Mouse (Mus musculus) natural killer cell, adult 2 months (primary cell): ENCODE data around the gene Tchp.

Experiments
- DNase-seq, 2 experiments: peaks; one replicate each; pipeline ENCODE4 v3.0.0; 2022; ENCODE audit warnings: low spot score in 2 of 2

Tchp gene

DNA sequence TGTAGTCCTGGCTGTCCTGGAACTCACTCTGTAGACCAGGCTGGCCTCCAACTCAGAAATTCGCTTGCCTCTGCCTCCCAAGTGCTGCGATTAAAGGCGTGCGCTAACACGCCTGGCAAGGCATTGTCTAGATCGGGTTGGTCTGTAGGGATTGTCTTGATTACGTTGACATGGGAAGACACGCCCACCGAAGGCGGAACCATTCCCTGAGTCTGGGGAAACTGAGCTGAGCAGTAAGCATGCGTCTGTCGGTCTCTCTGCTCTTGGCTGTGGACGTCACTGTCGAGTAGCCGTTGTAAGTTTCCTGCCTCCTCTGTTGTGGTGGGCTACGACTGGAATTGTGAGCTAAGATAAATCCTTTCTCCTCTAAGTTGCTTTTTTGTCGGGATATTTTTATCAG is 10.6 kb upstream of the Tchp start:
- DNase-seq = no peak

DNA sequence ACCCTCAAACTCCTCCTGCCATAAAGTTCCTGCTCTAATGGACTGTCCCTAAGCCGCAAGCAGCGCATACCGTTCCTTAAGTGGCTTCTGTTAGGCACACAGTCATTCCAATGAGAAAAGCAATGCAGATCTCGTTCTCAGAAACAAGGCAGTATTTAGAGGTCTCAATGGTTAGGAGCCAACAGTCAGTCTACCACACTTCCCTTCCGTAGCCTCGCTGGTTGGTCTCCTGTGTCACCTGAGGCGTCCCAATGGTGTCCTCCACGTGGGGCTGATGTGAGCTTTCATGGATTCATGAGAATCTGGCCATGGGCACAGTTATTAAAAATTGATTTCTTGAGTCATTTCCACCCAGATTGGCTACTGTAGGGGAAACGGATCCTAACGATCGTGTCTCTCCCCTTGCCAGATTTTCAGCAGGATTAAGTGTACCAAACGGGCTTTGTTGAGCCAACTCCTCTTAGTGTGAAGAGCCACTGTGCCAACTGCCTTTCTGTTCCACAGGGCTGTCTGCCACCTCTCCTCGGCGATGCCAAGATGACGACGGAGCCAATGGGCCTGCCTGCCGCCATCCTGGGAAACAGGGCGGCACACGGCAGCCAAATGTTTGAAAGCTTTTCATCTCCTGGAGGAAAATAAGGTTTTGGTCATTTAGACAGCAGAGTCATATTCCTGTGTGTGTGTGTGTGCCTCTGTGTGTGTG is 9.4 kb upstream of the Tchp start:
- no peak for DNase-seq

DNA sequence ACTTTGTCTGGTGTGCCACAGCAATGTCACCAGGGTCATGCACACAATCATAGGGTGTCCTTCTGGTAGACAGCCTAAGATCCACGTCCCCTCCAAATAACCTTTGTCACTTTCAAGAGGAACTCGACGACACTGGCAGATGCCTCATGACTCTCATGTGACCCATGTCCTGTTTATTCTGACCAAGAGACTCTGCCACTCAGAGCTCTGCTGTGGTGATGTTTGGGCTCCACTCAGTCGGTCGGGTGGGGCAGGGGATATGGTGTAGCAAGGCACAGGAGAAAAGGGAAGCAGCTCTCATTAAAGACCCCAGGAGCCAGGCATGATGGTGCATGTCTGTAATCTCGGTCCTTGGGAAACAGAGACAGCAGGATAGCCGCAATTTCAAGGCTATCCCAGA is 8.5 kb upstream of the Tchp start:
- peak; percentile 37 to 43 for DNase-seq

DNA sequence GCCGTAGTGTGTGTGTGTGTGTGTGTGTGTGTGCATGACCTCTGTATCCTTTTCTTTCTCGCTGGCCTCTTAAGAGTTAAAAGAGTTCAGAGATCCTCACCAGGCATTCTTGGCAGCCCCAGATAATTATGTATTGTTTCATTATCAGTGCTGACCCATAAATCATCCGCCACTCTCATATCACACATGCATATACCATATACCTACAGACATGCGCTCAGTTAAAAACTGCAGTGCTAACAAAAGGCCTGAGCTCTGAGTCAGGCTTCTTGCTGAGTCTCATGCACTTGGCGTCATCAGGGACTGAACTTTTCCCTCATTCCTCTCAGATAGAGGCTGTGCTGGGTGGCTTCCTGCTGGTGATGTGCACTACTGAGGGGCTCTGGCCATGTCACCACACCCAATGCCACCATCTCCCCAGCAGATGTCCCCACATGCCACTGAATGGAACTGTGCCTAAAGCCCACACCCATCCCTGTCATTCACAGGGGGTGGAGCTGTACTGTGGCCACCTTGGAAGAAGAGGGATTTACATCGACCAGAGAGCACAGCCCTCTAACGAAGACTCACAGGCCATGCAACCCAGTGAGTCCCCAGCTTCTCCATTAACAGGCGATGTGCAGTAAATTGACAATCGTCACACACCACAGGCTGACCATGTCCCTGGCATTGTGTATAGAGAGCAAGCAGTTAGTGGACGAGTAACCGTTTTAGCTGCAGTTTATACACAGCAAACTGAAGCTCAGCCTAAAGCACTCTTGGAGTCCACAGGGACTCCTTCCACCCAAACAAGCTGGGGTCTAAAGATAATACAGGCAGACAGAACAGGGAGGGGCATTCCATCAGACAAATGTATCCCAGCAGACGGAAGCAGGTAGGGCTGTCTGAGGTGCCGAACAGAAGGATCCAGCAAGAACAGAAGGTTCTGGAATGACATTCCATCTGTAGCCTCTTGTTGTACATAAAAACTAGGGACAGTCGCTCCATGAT is 4.9 kb upstream of the Tchp start:
- DNase-seq = no peak

DNA sequence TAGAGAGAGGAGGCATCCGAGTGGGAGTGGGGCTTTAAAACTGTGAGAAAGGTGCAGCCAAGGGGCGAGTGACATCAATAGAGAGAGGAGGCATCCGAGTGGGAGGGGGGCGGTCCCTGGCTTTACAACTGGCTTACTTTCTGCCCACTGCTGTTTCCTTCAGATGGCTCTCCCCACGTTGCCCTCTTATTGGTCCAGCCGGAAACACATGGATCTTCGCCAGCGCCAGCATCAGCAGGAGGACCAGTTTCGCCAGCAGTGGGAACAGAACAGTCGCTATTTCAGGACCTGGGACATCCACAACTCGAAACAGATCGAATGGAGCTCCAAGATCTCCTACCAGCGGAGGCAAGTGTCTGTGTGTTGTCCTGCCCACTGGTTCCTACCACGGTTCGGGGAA is 931 bp downstream of the Tchp start:
- DNase-seq = no peak

DNA sequence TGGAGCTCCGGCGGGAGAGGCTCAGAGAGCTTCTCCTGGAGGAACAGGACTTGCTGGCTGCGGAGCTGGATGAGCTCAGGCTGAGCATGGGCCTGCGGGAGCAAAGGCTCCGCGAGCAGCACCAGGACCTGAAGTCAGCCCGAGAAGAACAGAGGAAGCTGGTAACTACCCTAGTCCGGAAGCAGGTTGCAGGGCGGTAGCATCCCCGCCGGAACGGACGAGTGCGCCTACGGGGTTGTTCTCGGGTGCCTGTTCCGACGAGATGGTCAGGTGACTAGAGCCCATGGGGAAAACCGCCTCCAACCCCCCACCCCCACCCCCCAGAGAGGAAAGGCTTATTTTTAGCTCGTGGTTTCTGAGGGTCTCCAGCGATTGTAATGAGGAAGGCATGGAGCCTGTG is 1.8 kb downstream of the Tchp start:
- DNase-seq = peak in 1 of 2 experiments; percentile 14

DNA sequence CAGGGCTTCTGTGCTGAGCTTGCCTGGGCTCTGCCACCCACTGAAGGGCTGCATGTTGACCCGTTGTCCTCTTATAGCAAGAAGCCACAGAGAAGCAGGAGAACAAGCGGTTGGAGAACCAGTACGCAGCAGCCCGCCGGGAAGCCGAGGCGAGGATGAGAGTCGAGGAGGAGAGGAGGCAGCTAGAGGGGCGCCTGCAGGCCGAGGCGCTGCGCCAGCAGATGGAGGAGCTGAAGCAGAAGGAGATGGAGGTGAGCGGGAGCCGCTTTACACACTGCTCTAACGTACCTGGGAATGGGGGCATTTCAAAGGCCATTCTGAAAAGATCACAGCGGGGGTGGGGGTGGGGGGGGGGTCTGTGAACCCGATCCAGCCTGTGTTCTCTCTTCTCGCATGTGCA is 7.0 kb downstream of the Tchp start:
- DNase-seq = no peak

DNA sequence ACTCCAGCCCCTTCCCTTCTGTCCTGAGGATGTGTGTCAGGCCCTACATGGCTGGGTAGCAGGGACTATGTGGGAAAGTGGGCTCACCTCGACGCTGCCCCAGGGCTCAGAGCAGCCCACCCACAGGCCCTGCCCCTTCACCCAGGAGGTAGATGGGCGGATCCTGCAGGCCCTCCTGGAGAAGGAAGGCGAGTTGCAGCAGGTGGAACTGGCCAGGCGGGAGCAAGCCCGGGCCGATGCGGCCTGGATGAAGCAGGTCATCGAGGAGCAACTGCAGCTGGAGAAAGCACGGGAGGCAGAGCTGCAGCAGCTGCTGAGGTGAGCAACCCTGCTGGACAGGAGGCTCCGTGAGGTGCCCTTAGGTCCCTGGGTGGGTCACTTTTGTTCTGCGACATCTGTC is 9.7 kb downstream of the Tchp start:
- no peak for DNase-seq

DNA sequence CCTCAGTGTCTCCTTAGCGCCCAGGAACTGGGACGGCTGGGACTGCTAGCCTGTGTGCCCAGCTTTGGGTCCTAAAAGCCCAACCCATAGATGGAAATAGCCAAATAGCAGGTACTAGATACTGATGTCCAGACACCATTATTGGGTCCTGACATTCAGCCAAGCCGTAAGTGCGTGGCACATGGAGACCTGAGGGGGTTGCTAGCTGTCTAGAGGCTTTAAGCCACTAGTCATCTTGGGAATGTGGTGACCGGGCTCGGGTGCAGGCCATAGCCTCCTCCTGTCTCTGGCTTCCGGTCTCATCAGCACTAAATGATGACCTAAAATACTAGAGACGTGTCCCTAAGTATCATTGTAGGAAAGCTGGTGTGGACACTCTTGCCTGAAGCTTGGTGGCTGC is 10.4 kb downstream of the Tchp start:
- DNase-seq = no peak

DNA sequence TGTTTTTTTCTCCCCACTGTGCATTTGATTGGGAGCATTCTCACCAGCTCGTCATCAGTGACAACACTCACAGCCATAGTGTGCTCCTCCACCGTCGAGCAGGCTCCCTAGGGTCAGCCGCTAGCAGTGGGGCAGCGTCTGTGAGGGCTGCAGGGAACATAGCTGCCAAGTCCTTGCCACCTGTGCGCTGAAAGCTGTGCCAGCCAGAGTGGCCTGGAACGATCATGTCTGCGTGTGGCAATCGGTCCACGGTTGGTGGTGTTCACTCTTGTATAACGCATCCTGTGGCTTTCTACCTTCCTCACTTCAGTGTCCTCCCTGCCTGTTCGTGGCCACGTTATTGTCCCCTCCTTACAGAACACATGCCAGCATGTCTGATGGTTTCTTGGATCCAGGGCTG is 10.9 kb downstream of the Tchp start:
- no peak for DNase-seq

DNA sequence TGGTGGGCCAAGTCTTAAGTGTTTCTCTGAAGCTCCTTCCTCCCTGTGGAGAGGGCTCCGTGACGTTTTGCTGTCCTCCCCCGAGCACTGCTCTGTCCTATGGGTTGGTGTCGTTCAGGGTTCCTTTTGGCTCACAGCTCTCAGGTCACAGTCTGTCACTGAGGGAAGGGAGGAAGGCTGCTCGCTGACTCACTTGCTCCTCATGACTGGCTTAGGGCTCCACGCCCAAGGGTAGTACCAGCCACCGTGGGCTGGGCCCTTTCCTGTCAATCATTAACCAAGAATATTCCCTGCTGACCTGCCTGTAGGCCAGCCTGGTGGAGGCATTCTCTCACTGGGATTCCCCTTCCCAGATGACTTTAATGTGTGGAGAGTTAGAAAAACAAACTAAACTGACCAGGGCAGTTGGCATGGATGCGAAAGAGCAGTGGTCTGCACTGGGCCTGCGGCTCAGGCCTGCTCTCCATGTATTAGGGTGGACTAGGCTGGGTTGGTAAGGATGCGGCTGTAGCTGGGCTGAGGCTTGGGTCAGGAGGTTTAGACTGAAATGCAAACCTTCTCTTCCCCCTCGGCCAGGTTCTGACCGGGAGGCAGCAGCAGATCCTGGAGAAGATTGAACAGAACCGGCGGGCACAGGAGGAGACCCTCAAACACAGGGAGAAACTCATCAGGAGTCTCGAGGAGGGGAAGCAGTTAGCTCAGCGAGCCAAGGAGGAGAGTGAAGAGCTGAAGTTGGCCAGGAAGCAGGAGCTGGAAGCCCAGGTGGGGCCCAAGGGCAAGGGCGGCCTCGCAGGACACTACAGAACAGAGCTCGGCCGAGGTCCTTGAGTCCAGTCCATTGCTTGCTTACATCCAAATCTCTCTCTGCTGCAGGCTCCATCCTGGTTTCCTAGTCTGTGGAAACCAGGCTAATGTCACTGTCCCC is 11.7 kb downstream of the Tchp start:
- no peak for DNase-seq

DNA sequence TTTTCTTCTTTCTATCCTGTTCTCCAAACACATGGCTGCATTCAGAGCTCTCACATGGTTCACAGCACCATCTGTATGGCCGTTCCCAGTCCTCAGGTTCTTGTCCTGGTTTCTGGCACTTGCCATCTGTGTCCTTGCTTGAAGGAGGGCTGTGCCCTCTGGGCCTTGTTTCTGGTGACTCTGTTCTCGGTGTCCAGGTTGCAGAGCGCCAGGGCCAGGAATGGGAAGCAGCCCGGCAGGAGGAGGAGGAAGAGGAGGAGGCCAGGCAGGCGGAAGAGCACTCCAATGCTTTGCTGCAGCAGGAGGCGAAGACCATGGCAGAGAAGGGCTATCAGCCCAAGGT is 12.3 kb downstream of the Tchp start:
- DNase-seq = no peak

DNA sequence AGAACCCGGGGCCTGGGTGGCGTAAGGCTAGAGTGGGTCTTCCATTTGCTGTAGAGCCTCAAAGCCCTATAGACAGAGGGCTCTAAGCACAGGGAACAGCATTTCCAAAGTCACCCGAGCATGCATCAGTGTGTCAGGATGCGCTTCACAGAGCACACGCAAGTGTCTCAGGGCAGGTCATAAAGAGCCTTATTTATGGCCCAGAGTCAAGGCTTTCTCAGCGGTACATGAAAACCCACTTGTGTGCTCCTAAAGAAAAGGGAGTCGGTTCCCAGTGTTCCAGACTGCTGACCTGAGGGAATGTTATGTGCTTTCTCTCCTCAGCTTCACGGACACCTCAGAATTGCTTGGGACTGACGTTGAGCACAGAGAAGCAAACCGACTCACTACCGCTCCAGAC is 13.2 kb downstream of the Tchp start:
- no peak for DNase-seq

DNA sequence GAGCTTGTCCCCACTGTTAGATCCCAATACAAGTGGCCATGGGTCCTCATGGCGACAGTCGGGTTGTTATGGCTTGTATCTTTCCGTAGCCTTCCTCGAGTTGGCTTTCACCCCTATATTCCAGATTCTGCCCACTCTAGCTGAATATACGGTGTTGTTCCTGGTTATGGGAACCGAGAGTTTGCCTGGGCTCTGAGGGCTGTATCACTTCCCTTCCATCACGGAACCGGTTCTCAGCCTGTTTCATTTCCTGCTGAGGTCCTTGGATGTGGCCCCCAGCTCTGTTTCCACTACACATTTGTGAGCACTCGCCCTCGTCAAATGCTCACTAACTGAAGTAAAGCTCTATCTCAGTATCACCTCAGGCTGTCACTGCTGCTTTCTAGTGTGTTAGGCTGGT is 14.4 kb downstream of the Tchp start:
- no peak for DNase-seq

DNA sequence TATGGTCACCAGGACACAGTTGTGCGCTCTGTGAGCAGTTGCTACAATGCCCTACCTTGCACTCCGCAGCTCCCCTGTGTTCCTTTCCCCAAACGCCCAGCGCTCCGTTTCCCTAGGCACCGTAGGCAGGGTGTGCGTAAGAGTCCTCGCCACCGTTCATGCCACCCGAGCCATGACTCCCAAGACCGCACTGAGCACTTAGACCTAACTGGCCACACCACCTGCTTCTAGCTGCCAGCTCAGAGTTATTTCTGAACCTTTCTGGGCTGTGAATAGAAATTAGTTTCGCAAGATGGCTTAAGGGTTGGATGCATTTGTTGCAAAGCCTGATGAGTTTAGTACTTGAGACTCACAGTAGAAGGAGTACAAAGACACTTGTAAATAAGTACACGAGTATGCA is 15.3 kb downstream of the Tchp start:
- DNase-seq = no peak

DNA sequence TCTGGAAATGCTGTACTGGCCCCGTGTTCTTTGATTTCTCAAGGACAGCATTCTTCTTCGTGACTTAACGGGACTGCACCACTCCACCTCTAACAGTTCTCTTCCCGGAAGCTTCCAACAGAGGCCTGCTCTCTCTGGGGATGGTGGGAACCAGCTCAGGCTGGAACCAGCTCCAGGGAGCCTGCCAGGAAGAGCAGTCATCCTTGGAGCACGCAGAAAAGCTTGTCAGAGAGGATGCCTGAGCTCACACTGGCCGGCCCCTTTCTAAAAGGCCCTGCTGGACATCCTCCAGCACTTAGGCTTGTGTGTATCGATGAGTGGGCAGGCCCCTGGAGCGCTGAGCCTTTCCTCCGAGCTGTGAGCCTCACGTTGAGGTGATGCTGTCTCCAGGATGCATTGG is 20.6 kb downstream of the Tchp start:
- no peak for DNase-seq

DNA sequence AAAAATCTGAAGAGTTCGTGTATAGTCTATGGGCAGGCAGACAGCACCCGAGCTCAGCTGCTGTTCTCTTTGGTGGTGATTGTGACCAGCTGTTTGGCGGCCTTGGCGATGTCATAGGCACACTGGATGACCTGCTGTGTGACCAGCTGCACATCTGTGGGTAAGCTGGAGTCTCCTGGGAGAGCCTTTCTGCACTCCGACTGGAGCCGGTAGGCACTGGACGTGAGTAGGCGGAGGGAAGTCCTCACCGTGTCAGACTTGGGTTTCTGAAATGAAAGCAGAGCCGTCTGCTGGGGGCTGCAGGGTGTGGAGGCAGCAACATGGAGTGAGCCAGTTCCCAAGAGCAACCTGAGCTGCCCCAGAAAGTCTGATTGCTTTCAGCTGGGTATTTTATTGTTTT is 22.6 kb downstream of the Tchp start:
- DNase-seq = no peak

DNA sequence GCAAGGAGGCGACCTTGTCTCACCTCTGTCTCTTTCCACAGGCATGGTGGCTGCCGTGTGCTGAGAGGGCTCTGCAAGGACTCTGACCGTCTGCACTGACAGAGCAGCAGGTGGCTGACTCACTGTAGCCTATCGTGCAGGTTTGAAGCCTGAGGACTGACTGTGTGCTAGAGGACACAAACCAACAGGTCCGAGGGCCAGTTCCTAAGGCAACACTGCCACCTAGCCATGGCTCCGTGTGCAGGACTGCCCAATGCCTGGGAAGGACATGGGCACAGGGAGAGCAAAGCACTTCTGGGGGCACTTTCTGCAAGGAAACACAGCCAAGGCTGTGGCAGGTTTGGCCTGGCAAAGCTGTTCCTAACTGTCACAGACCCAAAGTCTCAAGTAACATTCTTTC is 23.9 kb downstream of the Tchp start:
- DNase-seq = no peak

DNA sequence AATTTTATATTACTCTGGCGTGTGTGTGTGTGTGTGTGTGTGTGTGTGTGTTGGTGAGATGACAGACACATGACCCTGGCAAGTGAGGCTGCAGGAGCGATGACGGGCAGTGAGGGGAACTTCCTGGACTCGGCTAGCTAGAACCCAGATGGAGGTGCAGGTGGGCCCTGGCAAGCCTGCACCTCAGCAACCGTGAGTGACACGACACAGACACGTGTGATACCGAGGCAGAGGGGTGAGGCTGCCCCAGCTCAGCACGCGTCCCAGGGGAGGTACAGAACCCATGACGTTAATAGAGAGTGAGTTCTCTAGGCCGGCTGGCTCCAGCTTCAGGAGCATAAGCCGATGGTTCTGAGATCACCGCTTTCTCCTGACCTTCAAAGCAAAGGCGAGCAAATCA is 24.4 kb downstream of the Tchp start:
- no peak for DNase-seq

DNA sequence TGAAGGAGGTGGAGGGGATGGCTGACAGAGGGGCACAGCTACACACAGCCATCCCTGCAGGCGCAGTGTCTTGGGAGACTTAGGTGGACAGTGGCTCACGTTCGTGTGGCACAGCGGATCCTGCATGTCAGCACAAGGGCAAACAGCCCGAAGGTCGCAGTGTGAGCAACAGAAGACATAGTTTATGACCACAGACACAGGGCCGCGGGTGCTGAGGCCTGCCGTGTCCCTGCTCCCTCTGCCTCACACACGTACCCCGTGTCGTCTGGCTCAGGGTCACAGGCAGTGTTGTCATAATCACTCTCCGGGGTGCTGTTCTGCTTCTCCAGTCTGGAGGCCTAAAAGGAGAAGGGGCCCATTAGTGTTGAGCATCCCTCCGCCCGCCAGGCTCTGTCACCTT is 26.0 kb downstream of the Tchp start:
- DNase-seq = no peak

DNA sequence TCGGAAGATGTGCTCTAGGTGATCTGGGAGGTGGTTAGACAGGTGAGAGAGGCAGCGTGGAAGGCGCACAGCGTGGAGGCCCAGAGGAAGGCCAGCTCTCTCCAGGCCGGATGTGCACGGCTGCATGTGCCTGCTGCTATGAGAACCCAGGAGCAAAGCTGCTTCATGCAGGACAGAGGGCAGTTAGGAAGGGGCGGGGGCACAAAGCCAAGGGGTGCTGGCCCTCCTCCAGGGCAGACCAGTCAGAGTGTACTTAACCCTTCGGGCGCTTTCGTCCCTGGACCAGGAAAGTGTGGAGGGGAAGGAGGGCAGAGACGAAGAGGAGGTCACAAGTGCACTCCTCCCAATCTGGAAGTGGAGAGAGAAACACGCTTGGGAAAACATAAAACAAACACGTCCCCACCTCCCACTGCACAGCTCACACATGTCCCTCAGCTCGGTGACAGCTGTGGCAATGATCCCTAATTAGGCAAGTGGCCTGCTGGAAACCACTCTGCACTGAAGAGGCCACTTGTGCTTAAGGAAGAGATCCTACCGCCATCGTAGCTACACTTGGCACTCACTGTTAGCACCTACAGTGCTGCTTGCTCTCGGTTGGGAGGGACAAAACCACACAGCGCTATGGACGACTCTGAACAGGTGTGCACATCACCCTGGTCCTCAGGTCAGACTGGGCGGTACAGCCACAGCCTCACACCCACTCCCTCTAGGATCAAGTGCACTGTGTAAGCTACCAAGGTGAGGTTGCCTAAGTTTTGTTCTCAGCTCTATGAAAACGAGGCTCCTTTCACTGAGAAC is 29.7 kb downstream of the Tchp start:
- no peak for DNase-seq
